Mouse (Mus musculus): ENCODE measurements at regions not wholly inside any gene's neighbourhood (a gene's known extent, or its start where the extent isn't known, plus 50 kb on each side); places are given as distances from the start of the nearest gene placed in this dataset.

DNA sequence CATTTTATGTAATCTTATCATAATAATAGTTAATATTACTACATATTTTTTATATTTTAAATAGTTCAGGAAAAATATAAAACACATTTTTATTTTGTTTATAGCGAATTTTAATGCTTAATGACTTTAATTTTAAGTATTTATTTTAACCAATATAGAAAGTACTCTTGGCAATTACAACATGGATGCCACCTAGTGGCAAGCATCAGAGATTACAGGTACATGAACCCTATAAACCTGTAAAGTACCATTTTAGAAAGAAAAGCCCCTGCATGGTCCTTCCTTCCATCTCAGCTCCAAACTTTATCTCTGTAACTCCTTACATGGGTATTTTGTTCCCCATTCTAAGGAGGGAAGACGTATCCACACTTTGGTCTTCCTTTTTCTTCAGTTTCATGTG is 4328.9 kb upstream of the Gm7489 start:
- Histone ChIP-seq H3K36me3 (ENCODE audit: control insufficient read depth, insufficient read depth, low read length) (no peaks in the 10 kb centered on the region), H3K4me2 (ENCODE audit: low read depth, low read length) (no peak overlapping the region), H3K9ac (ENCODE audit: low read depth, low read length) (no peak overlapping the region), H3K27me3 (replicated peaks; ENCODE audit: control insufficient read depth, insufficient read depth, low read length) (no peaks in the 10 kb centered on the region), H3K4me1 (ENCODE audit: control insufficient read depth, insufficient read depth, low read length) (no peaks in the 10 kb centered on the region), H3K27ac (replicated peaks; ENCODE audit: low read depth, low read length) (no peak overlapping the region), H3K4me3 (ENCODE audit: low read depth, low read length) (no peak overlapping the region), H3K9me3 (ENCODE audit: control insufficient read depth, low read length) (0 out of 2 replicates have a peak, but pooled peaks cover 3% of the 10 kb centered on the region)
- DNase-seq (ENCODE audit: low spot score) (no peak), ATAC-seq (ENCODE audit: low read depth) (no peak)
- 26% methylated on average over 2 of the region's 2 CpGs for WGBS

DNA sequence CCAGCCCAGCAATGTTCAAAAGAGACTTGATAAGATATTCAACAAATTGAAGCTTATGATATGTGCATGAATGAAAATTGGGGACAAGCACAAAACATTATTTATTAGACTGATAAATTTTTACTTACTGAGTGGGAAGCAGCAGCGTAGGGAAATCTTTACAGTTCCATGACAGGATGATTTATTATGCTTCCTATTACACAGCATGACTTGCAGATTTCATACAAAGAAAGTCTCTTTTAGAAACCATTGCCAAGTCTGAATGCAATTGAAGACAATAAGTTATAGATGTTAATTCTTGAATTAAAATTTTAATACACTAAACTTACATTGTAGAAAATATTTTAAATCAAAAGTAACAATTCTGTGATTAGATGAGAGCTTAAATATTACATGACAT is 4324.3 kb upstream of the Gm7489 start:
- Histone ChIP-seq H3K27ac (replicated peaks; ENCODE audit: low read depth, low read length) (no peak overlapping the region), H3K9me3 (ENCODE audit: control insufficient read depth, low read length) (0 out of 2 replicates have a peak, but pooled peaks cover 3% of the 10 kb centered on the region), H3K4me3 (ENCODE audit: low read depth, low read length) (no peak overlapping the region), H3K9ac (ENCODE audit: low read depth, low read length) (no peak overlapping the region), H3K36me3 (ENCODE audit: control insufficient read depth, insufficient read depth, low read length) (no peaks in the 10 kb centered on the region), H3K27me3 (replicated peaks; ENCODE audit: control insufficient read depth, insufficient read depth, low read length) (no peaks in the 10 kb centered on the region), H3K4me2 (ENCODE audit: low read depth, low read length) (no peak overlapping the region), H3K4me1 (ENCODE audit: control insufficient read depth, insufficient read depth, low read length) (no peaks in the 10 kb centered on the region)
- DNase-seq (ENCODE audit: low spot score) (no peak), ATAC-seq (ENCODE audit: low read depth) (no peak)
- 67% methylated on average over 1 of the region's 1 CpGs for WGBS

GRCm38 (mm10) chr15:49588851-49589250 is 4295.9 kb upstream of the Gm7489 start:
- Histone ChIP-seq H3K4me3 (ENCODE audit: low read depth, low read length) (no peak overlapping the region), H3K27me3 (replicated peaks; ENCODE audit: control insufficient read depth, insufficient read depth, low read length) (no peaks in the 10 kb centered on the region), H3K36me3 (ENCODE audit: control insufficient read depth, insufficient read depth, low read length) (no peaks in the 10 kb centered on the region), H3K4me2 (ENCODE audit: low read depth, low read length) (no peak overlapping the region), H3K27ac (replicated peaks; ENCODE audit: low read depth, low read length) (no peak overlapping the region), H3K9me3 (ENCODE audit: control insufficient read depth, low read length) (0 out of 2 replicates have a peak, but pooled peaks cover 4% of the 10 kb centered on the region), H3K9ac (ENCODE audit: low read depth, low read length) (no peak overlapping the region), H3K4me1 (ENCODE audit: control insufficient read depth, insufficient read depth, low read length) (no peaks in the 10 kb centered on the region)
- ATAC-seq (ENCODE audit: low read depth) = no peak
- DNase-seq (ENCODE audit: low spot score) = no peak

- Histone ChIP-seq H3K36me3 (ENCODE audit: control insufficient read depth, insufficient read depth, low read length) (no peaks in the 10 kb centered on the region), H3K4me3 (ENCODE audit: low read depth, low read length) (no peak overlapping the region), H3K9ac (ENCODE audit: low read depth, low read length) (no peak overlapping the region), H3K27ac (replicated peaks; ENCODE audit: low read depth, low read length) (no peak overlapping the region), H3K4me1 (ENCODE audit: control insufficient read depth, insufficient read depth, low read length) (no peaks in the 10 kb centered on the region), H3K9me3 (ENCODE audit: control insufficient read depth, low read length) (no peaks in the 10 kb centered on the region), H3K27me3 (replicated peaks; ENCODE audit: control insufficient read depth, insufficient read depth, low read length) (no peaks in the 10 kb centered on the region), H3K4me2 (ENCODE audit: low read depth, low read length) (no peak overlapping the region)
- WGBS = 59% methylated on average over 4 of the region's 4 CpGs
- DNase-seq (ENCODE audit: low spot score) (peak; percentile 2), ATAC-seq (ENCODE audit: low read depth) (no peak)
Measured at GRCm38 (mm10) chr15:49613865-49614264, 4270.8 kb upstream of the Gm7489 start.

- no peaks in the 10 kb centered on the region for H3K4me1 ChIP-seq (ENCODE audit: control insufficient read depth, insufficient read depth, low read length)
- H3K36me3 ChIP-seq (ENCODE audit: control insufficient read depth, insufficient read depth, low read length) = no peaks in the 10 kb centered on the region
- ATAC-seq (ENCODE audit: low read depth) (no peak), DNase-seq (ENCODE audit: low spot score) (no peak)
- H3K27me3 ChIP-seq (replicated peaks; ENCODE audit: control insufficient read depth, insufficient read depth, low read length) = no peaks in the 10 kb centered on the region
- no peaks in the 10 kb centered on the region for H3K9me3 ChIP-seq (ENCODE audit: control insufficient read depth, low read length)
- no peak overlapping the region for H3K9ac ChIP-seq (ENCODE audit: low read depth, low read length)
- H3K4me2 ChIP-seq (ENCODE audit: low read depth, low read length) = no peak overlapping the region
- H3K27ac ChIP-seq (replicated peaks; ENCODE audit: low read depth, low read length) = no peak overlapping the region
- H3K4me3 ChIP-seq (ENCODE audit: low read depth, low read length) = no peak overlapping the region
Measured at GRCm38 (mm10) chr15:49647361-49647760, 4237.3 kb upstream of the Gm7489 start.

GRCm38 (mm10) chr15:49650549-49651180 is 4234.0 kb upstream of the Gm7489 start:
- DNase-seq (ENCODE audit: low spot score) (peak; percentile 50), ATAC-seq (ENCODE audit: low read depth) (no peak)
- no peaks in the 10 kb centered on the region for H3K27me3 ChIP-seq (replicated peaks; ENCODE audit: control insufficient read depth, insufficient read depth, low read length)
- H3K36me3 ChIP-seq (ENCODE audit: control insufficient read depth, insufficient read depth, low read length) = no peaks in the 10 kb centered on the region
- no peak overlapping the region for H3K9ac ChIP-seq (ENCODE audit: low read depth, low read length)
- no peak overlapping the region for H3K27ac ChIP-seq (replicated peaks; ENCODE audit: low read depth, low read length)
- H3K4me3 ChIP-seq (ENCODE audit: low read depth, low read length) = no peak overlapping the region
- no peaks in the 10 kb centered on the region for H3K4me1 ChIP-seq (ENCODE audit: control insufficient read depth, insufficient read depth, low read length)
- H3K4me2 ChIP-seq (ENCODE audit: low read depth, low read length) = no peak overlapping the region
- H3K9me3 ChIP-seq (ENCODE audit: control insufficient read depth, low read length) = no peaks in the 10 kb centered on the region
- WGBS = 50% methylated on average over 2 of the region's 2 CpGs

DNA sequence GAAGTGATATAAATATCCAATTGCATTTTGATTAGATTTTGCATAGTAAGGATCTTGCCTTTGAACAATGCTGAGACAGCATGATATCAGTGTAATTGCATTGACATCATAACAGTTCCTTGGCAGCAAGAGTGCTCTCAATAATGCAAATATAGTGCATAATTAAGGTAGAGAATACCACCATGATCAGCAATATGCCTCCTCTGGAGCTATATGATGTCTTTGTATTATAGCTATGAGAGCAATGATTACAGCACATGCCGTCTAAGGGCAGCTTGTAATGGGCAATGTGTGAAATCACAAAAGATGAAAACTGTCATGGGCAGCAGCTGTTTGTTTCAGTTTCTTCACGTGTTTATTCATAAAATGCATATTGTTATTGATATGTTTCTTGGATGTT is 4231.0 kb upstream of the Gm7489 start:
- Histone ChIP-seq H3K36me3 (ENCODE audit: control insufficient read depth, insufficient read depth, low read length) (no peaks in the 10 kb centered on the region), H3K4me2 (ENCODE audit: low read depth, low read length) (no peak overlapping the region), H3K9me3 (ENCODE audit: control insufficient read depth, low read length) (no peaks in the 10 kb centered on the region), H3K4me3 (ENCODE audit: low read depth, low read length) (no peak overlapping the region), H3K27ac (replicated peaks; ENCODE audit: low read depth, low read length) (no peak overlapping the region), H3K9ac (ENCODE audit: low read depth, low read length) (no peak overlapping the region), H3K4me1 (ENCODE audit: control insufficient read depth, insufficient read depth, low read length) (no peaks in the 10 kb centered on the region), H3K27me3 (replicated peaks; ENCODE audit: control insufficient read depth, insufficient read depth, low read length) (no peaks in the 10 kb centered on the region)
- ATAC-seq (ENCODE audit: low read depth) (no peak), DNase-seq (ENCODE audit: low spot score) (no peak)
- WGBS = 77% methylated on average over 2 of the region's 2 CpGs

GRCm38 (mm10) chr15:49664834-49665565 is 4219.7 kb upstream of the Gm7489 start:
- ATAC-seq (ENCODE audit: low read depth) (no peak), DNase-seq (ENCODE audit: low spot score) (no peak)
- Histone ChIP-seq H3K4me3 (ENCODE audit: low read depth, low read length) (no peak overlapping the region), H3K9me3 (ENCODE audit: control insufficient read depth, low read length) (no peaks in the 10 kb centered on the region), H3K4me2 (ENCODE audit: low read depth, low read length) (no peak overlapping the region), H3K36me3 (ENCODE audit: control insufficient read depth, insufficient read depth, low read length) (no peaks in the 10 kb centered on the region), H3K27me3 (replicated peaks; ENCODE audit: control insufficient read depth, insufficient read depth, low read length) (no peaks in the 10 kb centered on the region), H3K4me1 (ENCODE audit: control insufficient read depth, insufficient read depth, low read length) (no peaks in the 10 kb centered on the region), H3K27ac (replicated peaks; ENCODE audit: low read depth, low read length) (no peak overlapping the region), H3K9ac (ENCODE audit: low read depth, low read length) (no peak overlapping the region)
- 76% methylated on average over 4 of the region's 4 CpGs for WGBS
